Mouse (Mus musculus): ENCODE results near the gene Asb8.

DNA sequence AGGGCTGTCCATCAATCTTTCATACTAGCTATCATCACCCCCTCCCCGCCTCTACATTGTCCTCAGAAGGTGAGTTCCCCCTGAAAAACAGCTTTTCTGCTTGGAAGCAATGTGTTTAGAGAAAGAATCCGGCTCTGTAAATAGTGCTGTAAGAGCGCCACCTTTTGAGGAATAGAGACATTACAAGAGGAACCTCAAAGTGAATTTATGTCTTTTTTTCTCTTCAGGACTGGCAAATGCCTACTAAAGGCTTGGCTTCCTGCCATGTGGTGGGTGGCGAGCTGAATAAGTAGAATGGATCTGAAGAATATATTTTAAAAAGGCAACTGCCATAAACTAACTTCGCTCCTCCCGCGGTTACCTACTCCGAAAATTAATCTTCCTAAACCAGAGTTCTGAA is 8.4 kb upstream of the Asb8 start:
- TF ChIP-seq CTCF (IDR thresholded peaks at IDR 0.05; ENCODE audit: borderline replicate concordance, extremely low read depth, insufficient read depth, insufficient read length) (peak; percentile 21; the same call in 1 of the 2 replicates), POLR2A (IDR thresholded peaks at IDR 0.05; ENCODE audit: borderline replicate concordance, extremely low read depth, insufficient read depth, insufficient read length, poor library complexity, severe bottlenecking) (no peak)

All from brain, embryonic 14.5 days (tissue).